Mouse (Mus musculus): ENCODE data around the gene Cyp4v3. TPM values are rescaled to one million over a fixed set of nuclear protein-coding genes. Genes with fewer than 3 reads are reported as not detected.

Cyp4v3 gene
- polyA plus RNA-seq, 1 experiment from 2014 or later = 0.66 TPM

DNA sequence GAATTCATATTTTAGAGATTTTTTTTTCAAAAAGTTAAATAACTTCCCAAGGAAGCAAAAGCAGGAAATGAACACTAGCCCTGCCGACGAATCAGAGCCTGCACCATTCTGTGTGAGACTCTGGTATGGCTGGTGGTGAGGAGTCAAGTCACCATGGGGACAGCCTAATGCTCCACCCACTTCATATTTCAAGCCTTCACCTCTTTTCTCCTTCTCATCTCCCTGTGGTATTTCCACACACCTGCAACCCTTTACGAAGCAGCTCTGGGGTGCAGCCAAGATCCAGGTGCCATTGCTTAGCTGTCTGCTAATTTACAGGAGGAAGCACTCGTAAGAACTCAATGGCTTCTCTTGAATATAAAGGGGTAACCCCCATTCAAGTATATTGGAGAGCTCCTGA, 22.0 kb downstream of the Cyp4v3 start:
- Histone ChIP-seq H3K9me3 (no peaks in the 10 kb centered on the region), H3K9ac (no peak overlapping the region), H3K27me3 (replicated peaks) (no peaks in the 10 kb centered on the region), H3K27ac (replicated peaks) (no peak overlapping the region), H3K4me3 (no peak overlapping the region), H3K4me1 (no peaks in the 10 kb centered on the region), H3K4me2 (no peak overlapping the region), H3K36me3 (no peaks in the 10 kb centered on the region)
- WGBS = 78% methylated on average over 4 of the region's 4 CpGs
- ATAC-seq (ENCODE audit: extremely low read depth, insufficient number of reproducible peaks, low FRiP score, low TSS enrichment) = no peak

DNA sequence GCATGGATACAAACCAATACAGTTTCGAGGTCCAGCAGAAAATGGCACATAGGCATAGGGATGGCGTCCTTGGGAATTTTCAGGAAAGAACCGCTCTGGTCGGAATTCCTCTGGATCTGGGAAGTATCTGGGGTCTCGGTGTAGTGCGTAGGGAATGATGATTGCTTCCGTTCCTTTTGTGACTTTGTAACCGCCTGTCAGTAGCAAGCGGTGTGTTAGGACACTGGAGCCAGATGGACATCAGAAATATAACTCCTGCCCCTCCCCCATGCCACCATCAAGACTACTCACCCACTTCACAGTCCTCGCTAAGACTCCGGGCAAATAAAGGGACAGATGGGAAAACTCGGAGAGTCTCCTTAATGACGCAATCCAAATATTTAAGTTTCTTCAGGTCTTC, 24.6 kb downstream of the Cyp4v3 start, which contains the start of gene Gm45753:
Gm45753 (minus strand) TSS at position 101 of the 400 bp plus-strand sequence.
- H3K9me3 ChIP-seq = no peaks in the 10 kb centered on the region
- no peak within 1 kb of the TSS for H3K27ac ChIP-seq (replicated peaks)
- H3K36me3 ChIP-seq = no peaks in the 10 kb centered on the region
- H3K27me3 ChIP-seq (replicated peaks) = no peaks in the 10 kb centered on the region
- H3K4me3 ChIP-seq = no peak within 1 kb of the TSS
- no peak within 1 kb of the TSS for H3K9ac ChIP-seq
- H3K4me1 ChIP-seq = no peaks in the 10 kb centered on the region
- no peak within 1 kb of the TSS for H3K4me2 ChIP-seq
- ATAC-seq (ENCODE audit: extremely low read depth, insufficient number of reproducible peaks, low FRiP score, low TSS enrichment) = no peak
- 86% methylated on average over 13 of the region's 13 CpGs for WGBS

DNA sequence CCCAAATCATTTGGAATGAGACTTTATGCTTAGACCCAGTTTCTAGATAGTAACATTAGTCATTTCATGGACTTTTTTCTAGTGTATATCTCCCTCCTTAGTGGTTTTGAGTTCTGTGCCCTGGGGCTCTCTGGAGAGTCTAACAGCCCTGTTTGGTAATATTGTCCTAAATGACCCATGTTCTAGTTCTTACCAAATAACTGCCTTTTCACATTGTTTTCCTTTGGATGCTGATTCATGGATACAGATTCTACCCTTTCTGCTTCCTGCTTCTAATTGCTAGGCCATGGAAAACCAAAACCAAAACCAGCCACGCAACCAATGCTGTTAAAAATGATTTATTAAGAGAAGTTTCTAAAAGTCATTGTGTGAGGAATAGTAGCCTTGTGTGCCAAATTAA, 27.5 kb downstream of the Cyp4v3 start:
- no peak overlapping the region for H3K27ac ChIP-seq (replicated peaks)
- H3K4me2 ChIP-seq = no peak overlapping the region
- H3K36me3 ChIP-seq = no peaks in the 10 kb centered on the region
- no peaks in the 10 kb centered on the region for H3K4me1 ChIP-seq
- no peaks in the 10 kb centered on the region for H3K27me3 ChIP-seq (replicated peaks)
- WGBS = 80% methylated on average over 1 of the region's 1 CpGs
- H3K9me3 ChIP-seq = no peaks in the 10 kb centered on the region
- ATAC-seq (ENCODE audit: extremely low read depth, insufficient number of reproducible peaks, low FRiP score, low TSS enrichment) = no peak
- H3K9ac ChIP-seq = no peak overlapping the region
- H3K4me3 ChIP-seq = no peak overlapping the region

DNA sequence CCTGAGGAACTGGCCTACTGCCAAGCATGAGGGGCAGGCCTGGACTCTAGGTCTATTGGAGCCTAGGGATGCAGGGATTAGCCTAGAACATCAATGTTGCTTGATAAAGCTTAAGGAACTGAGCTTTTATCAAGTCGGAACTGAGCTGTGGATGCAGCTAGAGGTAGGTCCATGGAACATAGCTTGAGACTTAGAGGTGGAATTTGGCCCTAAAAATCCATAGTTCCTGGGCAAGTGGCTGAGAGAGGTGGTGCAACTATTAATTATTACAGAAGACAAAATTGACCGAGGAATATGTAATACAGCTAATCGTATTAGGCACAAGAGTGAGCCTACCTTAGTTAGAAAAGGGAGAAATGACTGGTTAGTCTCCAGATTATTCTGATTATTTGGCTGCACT, 28.7 kb downstream of the Cyp4v3 start:
- no peaks in the 10 kb centered on the region for H3K9me3 ChIP-seq

DNA sequence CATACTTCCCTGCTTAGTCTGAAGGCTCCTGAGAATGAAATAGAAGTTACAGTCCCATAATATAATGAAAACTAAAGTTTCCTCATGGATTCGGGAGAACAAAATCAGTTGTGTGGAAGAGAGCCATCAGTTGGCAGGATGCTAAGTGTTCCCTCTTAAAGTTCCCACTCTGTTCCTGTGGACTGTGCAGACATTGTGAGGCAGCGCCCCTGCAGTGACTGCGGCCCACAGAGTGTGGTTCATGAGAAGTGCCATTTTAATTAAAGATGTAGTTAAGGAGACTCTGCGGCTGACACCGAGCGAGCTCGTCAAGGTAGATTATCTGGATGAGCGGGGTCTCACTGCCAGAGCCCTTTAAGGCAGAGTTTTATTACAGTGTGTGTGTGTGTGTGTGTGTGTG, 30.6 kb downstream of the Cyp4v3 start:
- no peak overlapping the region for H3K4me3 ChIP-seq
- no peaks in the 10 kb centered on the region for H3K9me3 ChIP-seq
- H3K9ac ChIP-seq = no peak overlapping the region
- no peaks in the 10 kb centered on the region for H3K36me3 ChIP-seq
- no peak overlapping the region for H3K4me2 ChIP-seq
- H3K4me1 ChIP-seq = no peaks in the 10 kb centered on the region
- no peaks in the 10 kb centered on the region for H3K27me3 ChIP-seq (replicated peaks)
- no peak overlapping the region for H3K27ac ChIP-seq (replicated peaks)
- 77% methylated on average over 8 of the region's 8 CpGs for WGBS
- ATAC-seq (ENCODE audit: extremely low read depth, insufficient number of reproducible peaks, low FRiP score, low TSS enrichment) = no peak

More for the DNA sequence above, 28.7 kb downstream of the Cyp4v3 start:
- Histone ChIP-seq H3K4me1 (no peaks in the 10 kb centered on the region), H3K27me3 (replicated peaks) (no peaks in the 10 kb centered on the region), H3K4me3 (no peak overlapping the region), H3K4me2 (no peak overlapping the region), H3K36me3 (no peaks in the 10 kb centered on the region), H3K27ac (replicated peaks) (no peak overlapping the region), H3K9ac (no peak overlapping the region)
- no peak for ATAC-seq (ENCODE audit: extremely low read depth, insufficient number of reproducible peaks, low FRiP score, low TSS enrichment)
- 73% methylated on average over 3 of the region's 3 CpGs for WGBS

DNA sequence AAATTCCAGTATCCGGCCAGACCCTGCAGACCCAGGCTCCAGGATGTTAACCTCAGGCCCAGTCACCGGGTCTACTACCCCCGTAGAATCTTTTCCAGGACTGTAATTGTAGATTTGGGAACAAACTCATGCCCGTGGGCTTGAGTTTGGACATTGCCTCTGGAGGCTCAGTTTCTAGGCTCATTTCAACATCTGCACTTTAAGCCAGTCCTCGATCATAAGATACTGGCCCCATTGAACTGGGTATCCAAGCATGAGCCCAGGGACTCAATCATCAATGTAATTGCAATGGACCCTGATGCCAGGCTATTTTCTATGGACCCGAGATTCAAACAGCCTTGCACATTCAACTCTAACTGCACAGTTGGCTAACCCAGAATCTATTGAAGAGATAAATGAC, 37.7 kb downstream of the Cyp4v3 start:
- no peak overlapping the region for H3K4me2 ChIP-seq
- no peaks in the 10 kb centered on the region for H3K4me1 ChIP-seq
- H3K27me3 ChIP-seq (replicated peaks) = no peaks in the 10 kb centered on the region
- no peaks in the 10 kb centered on the region for H3K36me3 ChIP-seq
- no peak overlapping the region for H3K27ac ChIP-seq (replicated peaks)
- H3K4me3 ChIP-seq = no peak overlapping the region
- no peak overlapping the region for H3K9ac ChIP-seq
- no peak for ATAC-seq (ENCODE audit: extremely low read depth, insufficient number of reproducible peaks, low FRiP score, low TSS enrichment)
- no peaks in the 10 kb centered on the region for H3K9me3 ChIP-seq
- WGBS = 76% methylated on average over 6 of the region's 6 CpGs

DNA sequence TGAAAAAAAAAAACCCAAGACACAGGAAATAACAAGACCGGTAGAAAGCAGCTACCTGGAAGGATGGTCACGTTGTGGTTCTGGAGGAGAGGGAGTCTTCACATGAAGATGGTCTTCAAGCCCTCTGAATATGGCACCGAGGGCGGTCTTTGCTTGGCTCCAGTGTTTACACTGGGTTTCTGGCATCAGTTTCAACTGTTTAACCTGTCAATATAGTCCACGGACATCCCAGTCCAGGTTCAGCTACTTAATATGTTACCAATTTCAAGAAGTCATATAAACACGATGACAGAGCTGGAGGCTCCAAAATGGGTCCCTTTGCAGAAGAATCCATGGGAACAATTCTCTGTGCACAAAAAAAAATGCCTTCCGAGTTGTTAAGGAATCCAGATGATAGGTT, 38.3 kb downstream of the Cyp4v3 start, which contains the start of gene Klkb1:
Klkb1 (minus strand) TSS at position 173 of the 400 bp plus-strand sequence.
- H3K4me2 ChIP-seq = no peak within 1 kb of the TSS
- no peaks in the 10 kb centered on the region for H3K27me3 ChIP-seq (replicated peaks)
- H3K9me3 ChIP-seq = no peaks in the 10 kb centered on the region
- no peak within 1 kb of the TSS for H3K27ac ChIP-seq (replicated peaks)
- H3K36me3 ChIP-seq = no peaks in the 10 kb centered on the region
- 81% methylated on average over 7 of the region's 7 CpGs for WGBS
- H3K4me1 ChIP-seq = no peaks in the 10 kb centered on the region
- H3K9ac ChIP-seq = no peak within 1 kb of the TSS
- H3K4me3 ChIP-seq = no peak within 1 kb of the TSS
- ATAC-seq (ENCODE audit: extremely low read depth, insufficient number of reproducible peaks, low FRiP score, low TSS enrichment) = no peak

DNA sequence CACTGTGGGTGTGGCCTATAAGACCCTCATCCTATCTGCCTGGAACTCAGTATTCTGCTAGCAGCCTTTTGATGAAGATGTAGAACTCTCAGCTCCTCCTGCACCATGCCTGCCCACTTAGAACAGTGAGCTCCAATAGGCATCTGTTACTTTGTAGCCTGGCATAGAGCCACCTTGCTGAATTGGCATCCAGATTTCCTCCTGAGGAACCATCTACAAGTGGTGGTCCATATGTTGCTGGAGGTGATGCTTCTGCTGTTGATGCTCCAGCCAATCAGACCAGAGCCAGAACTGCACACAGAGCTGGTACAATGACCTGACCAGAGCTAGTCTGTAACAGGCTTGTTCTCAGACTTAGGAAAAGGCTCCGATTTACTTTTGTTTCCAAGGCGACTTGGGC, 41.2 kb downstream of the Cyp4v3 start:
- H3K4me2 ChIP-seq = no peak overlapping the region
- no peaks in the 10 kb centered on the region for H3K27me3 ChIP-seq (replicated peaks)
- H3K4me1 ChIP-seq = no peaks in the 10 kb centered on the region
- H3K36me3 ChIP-seq = no peaks in the 10 kb centered on the region
- H3K9ac ChIP-seq = no peak overlapping the region
- no peaks in the 10 kb centered on the region for H3K9me3 ChIP-seq
- no peak for ATAC-seq (ENCODE audit: extremely low read depth, insufficient number of reproducible peaks, low FRiP score, low TSS enrichment)
- no peak overlapping the region for H3K27ac ChIP-seq (replicated peaks)
- WGBS = 70% methylated on average over 2 of the region's 2 CpGs
- no peak overlapping the region for H3K4me3 ChIP-seq

DNA sequence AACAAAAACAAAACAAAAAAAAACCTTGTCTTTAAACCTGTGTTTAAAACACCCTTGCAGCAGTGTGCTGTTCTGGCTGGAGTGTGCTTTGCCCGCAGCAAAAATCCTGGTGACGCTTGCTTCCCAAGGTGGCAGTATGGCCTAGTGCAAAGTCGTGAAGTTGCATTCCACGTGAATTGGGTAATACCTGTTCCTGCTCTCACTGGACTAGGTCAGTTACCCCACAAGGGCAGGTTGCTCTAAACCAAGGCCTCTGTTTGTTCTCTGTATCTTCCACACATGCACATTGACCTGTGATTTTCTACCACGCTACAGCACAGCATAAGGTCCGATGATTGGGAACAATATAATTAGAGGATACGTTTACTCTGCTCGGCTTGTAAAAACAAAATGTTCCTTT, 51.4 kb downstream of the Cyp4v3 start:
- H3K4me2 ChIP-seq = no peak overlapping the region
- H3K9ac ChIP-seq = no peak overlapping the region
- H3K36me3 ChIP-seq = no peaks in the 10 kb centered on the region
- no peak overlapping the region for H3K4me3 ChIP-seq
- H3K27me3 ChIP-seq (replicated peaks) = no peaks in the 10 kb centered on the region
- H3K9me3 ChIP-seq = no peaks in the 10 kb centered on the region
- no peaks in the 10 kb centered on the region for H3K4me1 ChIP-seq
- 74% methylated on average over 8 of the region's 8 CpGs for WGBS
- no peak overlapping the region for H3K27ac ChIP-seq (replicated peaks)
- no peak for ATAC-seq (ENCODE audit: extremely low read depth, insufficient number of reproducible peaks, low FRiP score, low TSS enrichment)

DNA sequence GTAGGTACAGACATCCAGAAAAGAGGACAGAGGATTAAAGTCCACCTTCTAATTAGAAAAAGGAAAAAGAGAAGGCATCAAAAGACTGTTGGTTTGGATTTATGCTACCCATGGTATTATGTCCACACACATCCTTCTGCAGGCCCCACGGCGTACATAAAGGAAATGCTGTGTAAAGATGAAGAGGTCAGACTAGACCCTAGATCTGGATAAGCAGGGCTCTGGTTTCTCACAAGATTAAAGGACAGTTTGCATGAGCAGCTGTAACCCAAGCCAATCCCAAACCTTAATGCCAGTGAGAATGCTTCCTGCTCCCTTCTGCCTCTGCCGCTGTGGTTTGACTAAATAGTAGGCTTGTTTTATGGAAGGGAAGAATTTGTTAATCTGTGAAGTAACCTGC, 55.6 kb downstream of the Cyp4v3 start:
- H3K9ac ChIP-seq = no peak overlapping the region
- H3K4me2 ChIP-seq = no peak overlapping the region
- ATAC-seq (ENCODE audit: extremely low read depth, insufficient number of reproducible peaks, low FRiP score, low TSS enrichment) = no peak
- no peaks in the 10 kb centered on the region for H3K9me3 ChIP-seq
- no peak overlapping the region for H3K4me3 ChIP-seq
- H3K27me3 ChIP-seq (replicated peaks) = no peaks in the 10 kb centered on the region
- H3K27ac ChIP-seq (replicated peaks) = no peak overlapping the region
- 71% methylated on average over 3 of the region's 3 CpGs for WGBS
- H3K4me1 ChIP-seq = no peaks in the 10 kb centered on the region
- H3K36me3 ChIP-seq = no peaks in the 10 kb centered on the region

DNA sequence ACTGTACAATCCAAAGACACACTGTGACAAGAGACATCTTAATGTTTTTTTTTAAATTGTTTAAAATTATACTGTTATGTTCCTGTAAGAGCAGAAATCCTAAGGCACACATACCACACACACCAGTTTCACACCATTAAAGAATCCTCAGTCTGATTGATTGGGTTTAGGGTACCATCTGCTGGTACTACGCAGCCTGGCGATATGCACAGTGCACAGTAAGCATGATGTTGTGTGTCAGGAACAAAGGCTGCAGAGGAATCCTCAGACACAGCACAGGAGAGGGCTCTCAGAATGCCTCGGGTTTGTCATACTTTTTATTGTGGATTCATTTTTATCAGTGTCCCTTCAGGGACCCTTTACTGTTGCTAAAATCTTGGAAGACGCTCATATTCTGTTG, 58.7 kb downstream of the Cyp4v3 start:
- Histone ChIP-seq H3K4me1 (no peaks in the 10 kb centered on the region), H3K9ac (no peak overlapping the region), H3K4me2 (no peak overlapping the region), H3K27ac (replicated peaks) (no peak overlapping the region), H3K4me3 (no peak overlapping the region), H3K27me3 (replicated peaks) (no peaks in the 10 kb centered on the region), H3K36me3 (no peaks in the 10 kb centered on the region), H3K9me3 (no peaks in the 10 kb centered on the region)
- WGBS = 75% methylated on average over 4 of the region's 4 CpGs
- no peak for ATAC-seq (ENCODE audit: extremely low read depth, insufficient number of reproducible peaks, low FRiP score, low TSS enrichment)

DNA sequence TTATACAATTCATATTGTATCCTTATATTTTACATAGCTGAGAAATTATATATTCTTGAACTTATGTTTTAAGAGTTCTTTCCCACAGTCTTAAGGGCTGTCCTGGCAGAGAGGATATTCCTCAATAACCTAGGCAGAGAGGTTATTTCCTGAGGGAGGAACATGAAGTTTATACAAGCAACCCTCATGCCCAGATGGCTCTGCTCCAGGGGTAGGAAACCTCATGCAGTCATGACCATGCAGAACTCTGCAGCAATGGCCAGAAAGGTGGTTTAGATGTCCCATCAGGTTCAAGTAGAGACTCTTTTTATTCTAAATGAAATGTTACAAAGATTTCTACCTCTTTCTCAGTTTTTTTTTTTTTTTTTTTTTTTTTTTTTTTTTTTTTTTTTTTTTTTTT, 64.0 kb downstream of the Cyp4v3 start:
- Histone ChIP-seq H3K4me1 (peaks cover 4% of the 10 kb centered on the region), H3K4me2 (no peak overlapping the region)

DNA sequence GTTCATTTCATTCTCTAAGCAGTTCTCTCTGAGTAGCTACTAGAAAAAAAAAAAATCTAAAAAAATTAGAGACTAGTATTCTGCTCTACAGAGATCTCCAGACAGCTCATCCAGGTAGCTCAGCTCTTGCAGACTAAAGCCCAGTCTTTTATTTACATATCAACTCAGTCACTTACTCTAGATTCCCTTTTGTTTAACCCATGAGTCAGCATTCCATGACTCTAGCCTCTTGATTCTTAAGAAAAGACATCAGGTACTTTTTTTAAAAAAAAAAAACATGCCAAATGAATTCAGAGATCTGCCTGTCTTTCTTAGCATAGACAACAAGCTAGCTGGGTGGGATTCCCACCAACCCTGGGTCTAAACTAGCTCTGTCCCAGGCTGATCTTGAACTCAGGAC, 64.5 kb downstream of the Cyp4v3 start:
- H3K27ac ChIP-seq (replicated peaks) = no peak overlapping the region
- H3K36me3 ChIP-seq = no peaks in the 10 kb centered on the region
- H3K4me1 ChIP-seq = peaks cover 4% of the 10 kb centered on the region
- no peak overlapping the region for H3K9ac ChIP-seq
- no peak for ATAC-seq (ENCODE audit: extremely low read depth, insufficient number of reproducible peaks, low FRiP score, low TSS enrichment)
- H3K27me3 ChIP-seq (replicated peaks) = no peaks in the 10 kb centered on the region
- H3K9me3 ChIP-seq = no peaks in the 10 kb centered on the region
- no peak overlapping the region for H3K4me3 ChIP-seq
- H3K4me2 ChIP-seq = no peak overlapping the region

More for the DNA sequence above, 64.0 kb downstream of the Cyp4v3 start:
- no peaks in the 10 kb centered on the region for H3K9me3 ChIP-seq
- H3K36me3 ChIP-seq = no peaks in the 10 kb centered on the region
- no peak overlapping the region for H3K4me3 ChIP-seq
- no peak overlapping the region for H3K27ac ChIP-seq (replicated peaks)
- H3K9ac ChIP-seq = no peak overlapping the region
- H3K27me3 ChIP-seq (replicated peaks) = no peaks in the 10 kb centered on the region
- ATAC-seq (ENCODE audit: extremely low read depth, insufficient number of reproducible peaks, low FRiP score, low TSS enrichment) = no peak

All from heart, embryonic 13.5 days (tissue).